Mouse (Mus musculus) hindbrain, postnatal 0 days (tissue): ENCODE measurements around the gene Slc4a4. TPM values are rescaled to one million over a fixed set of nuclear protein-coding genes. Genes with fewer than 3 reads are reported as not detected.
"Not testable (repeated sequence)": the region's sequence is repeated elsewhere in the genome, so short reads cannot be mapped to it uniquely, and the experiment has no call there.

Experiments used
- ATAC-seq: fragments of 200-750 bp; cut with Nextera tagmentation; 2 replicates; pipeline ENCODE4 v1.8.0; 2017; ENCODE audit warnings: mild to moderate bottlenecking, moderate TSS enrichment, moderate library complexity
- DNase-seq: peaks from one replicate; pipeline ENCODE4 v3.0.0-alpha.2; 2015; ENCODE audit warnings: low spot score
- H3K27ac ChIP-seq: fragments of 300-500 bp; sonication (generic); 2 replicates; pipeline ENCODE4 v1.5.1; 2014; ENCODE audit warnings: mild to moderate bottlenecking
- H3K27me3 ChIP-seq: fragments of 300-500 bp; sonication (generic); 2 replicates; pipeline ENCODE4 v1.6.1; 2014; ENCODE audit warnings: low read length, mixed read lengths; ENCODE audit not compliant: insufficient read depth
- H3K36me3 ChIP-seq: fragments of 300-500 bp; sonication (generic); 2 replicates; pipeline ENCODE4 v1.6.1; 2014; ENCODE audit warnings: low read length, mixed read lengths; ENCODE audit not compliant: insufficient read depth
- H3K4me1 ChIP-seq: fragments of 300-500 bp; sonication (generic); 2 replicates; pipeline ENCODE4 v1.6.1; 2014; ENCODE audit warnings: antibody characterized with exemption, low read length, mixed read lengths; ENCODE audit not compliant: insufficient read depth
- H3K4me2 ChIP-seq: fragments of 300-500 bp; sonication (generic); 2 replicates; pipeline ENCODE4 v1.6.1; 2014; ENCODE audit warnings: low read depth, mild to moderate bottlenecking, low read length, moderate library complexity, mixed read lengths
- H3K4me3 ChIP-seq: fragments of 300-500 bp; sonication (generic); 2 replicates; pipeline ENCODE4 v1.5.1; 2014; ENCODE audit warnings: low read length
- H3K9ac ChIP-seq: fragments of 300-500 bp; sonication (generic); replicated peaks from 2 replicates; pipeline ENCODE4 v1.6.1; 2014; ENCODE audit warnings: mild to moderate bottlenecking, low read length, moderate library complexity, mixed read lengths
- H3K9me3 ChIP-seq: fragments of 300-500 bp; sonication (generic); 2 replicates; pipeline ENCODE4 v1.6.1; 2016; ENCODE audit warnings: low read length, mixed read lengths
- CTCF ChIP-seq: IDR thresholded peaks from 2 replicates; pipeline ENCODE4 v1.5.1; 2016; ENCODE audit warnings: antibody characterized with exemption, control low read depth, low read depth
- WGBS: fragments of 180-500 bp; shearing (Covaris S2); extraction: QIAGEN DNeasy Blood & Tissue Kit; methylation state at CpG from one replicate; pipeline ENCODE4 v1.1.7; 2014; 5-methylcytosine and 5-hydroxymethylcytosine counted together
- polyA plus RNA-seq: library from polyadenylated mRNA; unstranded; fragments of >200 nt; fragmentation: Nextera tagmentation; extraction: Ambion mirVana; gene quantifications from 2 replicates; pipeline ENCODE4 v1.2.1, GENCODE M21; 2015
- total RNA-seq: library from RNA; depleted of rRNA; stranded (reverse); fragments of >200 nt; gene quantifications from 2 replicates; pipeline ENCODE4 v1.2.3, GENCODE M21; 2014

Gene Slc4a4
- total and polyA plus RNA-seq, 2 experiments from 2014 or later, result 31.1 to 68.8 TPM

DNA sequence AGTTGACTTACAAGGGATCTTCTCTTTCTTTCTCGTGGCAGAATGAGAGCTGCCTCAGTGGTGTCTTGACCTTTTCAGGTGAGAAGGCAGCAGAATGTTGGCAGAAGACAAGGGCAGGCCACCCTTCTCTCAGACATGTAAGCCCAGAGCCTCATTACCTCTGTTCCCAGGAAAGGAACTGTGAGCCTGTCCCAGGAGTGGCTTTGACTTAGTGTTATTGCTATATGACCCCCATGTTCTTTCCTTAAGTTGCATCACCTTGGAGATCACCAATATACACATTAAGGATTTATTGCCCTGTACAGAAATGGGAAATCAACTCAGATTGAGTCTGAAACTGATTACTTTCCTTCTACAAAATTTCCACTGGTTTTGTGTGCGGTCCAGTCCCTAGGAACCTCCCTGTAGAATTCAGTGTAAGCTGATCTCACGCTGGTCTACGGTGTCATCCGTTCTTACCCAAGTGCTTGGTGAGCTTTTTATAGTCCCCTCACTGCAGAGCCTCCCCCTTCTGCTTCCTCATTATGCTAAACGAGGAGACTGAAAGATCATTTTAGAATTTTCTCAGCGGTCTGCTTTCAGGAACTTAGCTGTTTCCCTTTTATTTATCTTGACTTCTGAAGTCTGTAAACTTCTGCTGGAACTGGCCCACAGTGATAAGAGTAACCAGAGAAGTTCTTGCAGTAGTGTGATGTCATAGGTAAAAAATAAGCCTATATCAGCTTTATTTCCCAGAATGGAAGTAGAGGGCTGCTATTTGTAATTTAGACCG lies 94.8 kb downstream of the Slc4a4 start:
- Histone ChIP-seq H3K27ac (peak overlapping the region; percentile 15; the same call in 1 of the 2 replicates), H3K9ac (no peak overlapping the region), H3K36me3 (no peaks in the 10 kb centered on the region), H3K9me3 (no peaks in the 10 kb centered on the region), H3K4me3 (no peak overlapping the region), H3K4me1 (no peaks in the 10 kb centered on the region), H3K27me3 (no peaks in the 10 kb centered on the region), H3K4me2 (no peak overlapping the region)
- 52% methylated on average over 8 of the region's 8 CpGs for whole genome bisulfite sequencing
- no peak for DNase-seq
- no peak for ATAC-seq
- no peak for TF ChIP-seq CTCF

DNA sequence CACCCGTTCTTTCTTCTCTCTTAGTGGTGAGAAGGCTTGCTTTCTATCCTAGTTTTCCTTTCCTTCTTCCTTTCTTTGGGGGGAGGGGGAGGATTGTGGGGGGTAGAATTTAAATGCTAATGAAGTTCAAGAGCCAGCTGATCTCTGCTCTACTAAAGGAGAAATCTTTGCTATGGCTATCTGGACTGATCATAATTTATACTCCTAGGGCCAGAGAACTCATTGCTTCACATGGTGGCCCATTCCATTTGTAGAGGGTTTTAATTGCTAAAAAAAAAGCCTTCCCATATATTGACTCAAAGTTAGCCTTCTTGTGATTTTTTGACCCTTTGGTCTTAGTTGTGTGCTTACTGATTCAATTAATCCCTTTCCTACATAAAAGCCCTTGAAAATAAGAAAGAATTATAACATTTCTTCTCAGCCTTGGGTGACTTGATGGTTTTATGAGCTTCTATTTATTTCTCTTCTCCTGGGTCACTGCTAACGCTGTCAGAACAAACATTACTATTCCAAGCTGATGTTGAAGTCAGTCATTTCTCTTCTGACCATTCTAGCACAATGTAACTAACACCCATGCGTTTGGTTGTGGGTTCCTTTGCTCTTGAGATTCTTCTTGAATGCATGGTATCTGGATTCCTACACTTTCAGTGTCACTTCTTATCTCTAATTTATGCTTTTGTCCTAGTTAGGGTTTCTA lies 95.6 kb downstream of the Slc4a4 start:
- DNase-seq, result no peak
- no peak for ATAC-seq
- Histone ChIP-seq H3K4me2 (no peak overlapping the region), H3K4me3 (no peak overlapping the region), H3K27ac (no peak overlapping the region), H3K27me3 (no peaks in the 10 kb centered on the region), H3K4me1 (no peaks in the 10 kb centered on the region), H3K9ac (no peak overlapping the region), H3K36me3 (no peaks in the 10 kb centered on the region), H3K9me3 (no peaks in the 10 kb centered on the region)
- no peak for TF ChIP-seq CTCF
- WGBS, result 77% methylated on average over 3 of the region's 3 CpGs

DNA sequence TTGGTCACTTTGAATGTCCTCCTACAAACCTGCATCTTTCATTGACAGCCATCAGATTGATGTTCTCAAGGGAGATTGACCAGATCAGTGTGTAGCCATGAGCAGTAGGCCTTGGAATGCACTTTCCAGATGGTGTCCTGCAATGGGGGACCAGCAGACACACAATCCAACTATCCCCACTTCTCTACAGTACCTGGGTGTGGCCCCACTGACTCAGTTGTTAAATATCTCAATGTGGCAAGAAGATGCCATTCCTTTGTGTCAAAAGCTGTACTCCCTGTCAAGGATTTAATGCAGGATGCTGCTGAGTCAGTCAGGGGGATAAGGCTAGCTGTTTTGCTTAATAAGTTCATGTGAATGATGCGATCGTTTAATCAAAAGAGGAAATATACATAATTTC lies 96.6 kb downstream of the Slc4a4 start:
- Histone ChIP-seq H3K4me1 (no peaks in the 10 kb centered on the region), H3K9me3 (no peaks in the 10 kb centered on the region), H3K27ac (no peak overlapping the region), H3K36me3 (no peaks in the 10 kb centered on the region), H3K27me3 (no peaks in the 10 kb centered on the region), H3K4me3 (no peak overlapping the region), H3K9ac (no peak overlapping the region), H3K4me2 (no peak overlapping the region)
- no peak for ATAC-seq
- 97% methylated on average over 2 of the region's 2 CpGs for WGBS
- TF ChIP-seq CTCF, result no peak
- no peak for DNase-seq

DNA sequence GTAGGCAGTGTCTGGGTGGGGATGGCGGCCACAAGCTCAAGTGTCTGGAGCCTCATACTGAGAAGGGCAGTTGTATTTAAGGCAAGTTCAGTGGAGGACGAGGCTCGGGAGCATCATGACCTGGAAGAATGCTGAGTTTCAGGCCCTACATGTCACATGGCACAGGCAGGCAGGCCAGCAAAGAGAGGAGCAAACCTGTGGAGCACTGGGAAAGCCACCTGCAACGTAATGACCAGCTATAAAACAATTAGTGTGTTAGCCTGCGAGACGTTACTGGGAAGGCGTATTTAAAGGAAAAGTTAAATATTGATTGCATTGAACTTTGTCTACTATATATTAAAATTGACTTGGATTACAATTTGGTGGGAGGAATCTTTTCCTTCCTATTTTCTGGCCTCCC lies 97.0 kb downstream of the Slc4a4 start:
- TF ChIP-seq CTCF, result no peak
- WGBS, result 91% methylated on average over 7 of the region's 7 CpGs
- Histone ChIP-seq H3K9ac (no peak overlapping the region), H3K4me2 (no peak overlapping the region), H3K27ac (no peak overlapping the region), H3K27me3 (no peaks in the 10 kb centered on the region), H3K4me1 (no peaks in the 10 kb centered on the region), H3K9me3 (no peaks in the 10 kb centered on the region), H3K4me3 (no peak overlapping the region), H3K36me3 (no peaks in the 10 kb centered on the region)
- no peak for DNase-seq
- no peak for ATAC-seq

DNA sequence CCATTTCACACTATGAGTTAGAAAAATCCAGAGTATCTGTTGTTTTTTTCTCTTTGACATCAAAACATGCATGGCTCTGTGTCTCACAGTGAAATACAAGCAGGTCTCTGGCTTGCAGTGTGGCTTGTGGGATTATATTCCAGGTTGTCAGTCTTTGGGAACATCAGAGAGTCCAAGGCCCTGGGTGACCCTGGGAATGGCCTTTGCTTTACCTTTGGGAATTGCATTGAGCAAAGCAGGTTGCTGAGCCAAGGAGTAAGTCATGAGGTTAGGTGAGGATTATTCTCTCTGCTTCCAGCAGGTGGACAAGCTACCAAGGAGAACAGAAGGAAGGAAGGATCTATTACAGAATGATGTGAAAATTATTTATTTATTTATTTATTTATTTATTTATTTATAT lies 102.4 kb downstream of the Slc4a4 start:
- Histone ChIP-seq H3K9ac (no peak overlapping the region), H3K4me1 (no peaks in the 10 kb centered on the region), H3K27me3 (no peaks in the 10 kb centered on the region), H3K27ac (no peak overlapping the region; the same call in 1 of the 2 replicates), H3K9me3 (no peaks in the 10 kb centered on the region), H3K4me3 (no peak overlapping the region), H3K4me2 (no peak overlapping the region), H3K36me3 (no peaks in the 10 kb centered on the region)
- ATAC-seq (no peak), DNase-seq (no peak)
- TF ChIP-seq CTCF, result no peak

DNA sequence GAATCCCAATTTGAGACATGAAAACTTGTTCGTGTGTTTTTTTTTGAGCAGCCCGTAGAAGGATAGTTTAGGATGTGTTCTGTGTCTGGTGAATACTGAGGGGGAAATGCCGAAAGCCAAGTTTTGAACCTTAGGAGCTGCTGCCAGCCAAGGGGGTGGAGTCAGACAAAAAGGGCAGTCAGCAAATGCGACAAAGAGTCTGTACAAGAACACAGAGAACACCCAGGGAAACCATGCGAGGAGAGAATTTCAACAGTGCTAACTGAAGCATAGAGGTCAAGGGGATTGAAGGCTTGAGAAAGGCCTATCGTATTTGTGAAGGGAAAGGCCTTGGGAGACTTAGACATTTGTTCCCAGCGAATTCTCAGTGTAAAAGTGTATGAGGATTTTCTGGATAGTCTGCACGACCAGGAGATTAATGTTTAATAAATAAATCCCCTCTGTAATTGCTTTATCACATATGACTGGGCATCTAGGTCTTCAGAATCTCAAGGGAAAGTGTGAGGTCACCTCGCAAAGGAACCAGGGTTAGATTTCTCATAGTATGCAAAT lies 103.7 kb downstream of the Slc4a4 start:
- no peak overlapping the region for H3K4me3 ChIP-seq
- DNase-seq (peak; percentile 66), ATAC-seq (peak; percentile 87)
- no peak for TF ChIP-seq CTCF
- peak overlapping the region; percentile 68; the same call in 1 of the 2 replicates for H3K27ac ChIP-seq
- no peaks in the 10 kb centered on the region for H3K9me3 ChIP-seq
- no peak overlapping the region for H3K4me2 ChIP-seq
- H3K36me3 ChIP-seq, result no peaks in the 10 kb centered on the region
- WGBS, result 50% methylated on average over 9 of the region's 9 CpGs
- H3K9ac ChIP-seq, result no peak overlapping the region
- H3K27me3 ChIP-seq, result no peaks in the 10 kb centered on the region
- no peaks in the 10 kb centered on the region for H3K4me1 ChIP-seq

DNA sequence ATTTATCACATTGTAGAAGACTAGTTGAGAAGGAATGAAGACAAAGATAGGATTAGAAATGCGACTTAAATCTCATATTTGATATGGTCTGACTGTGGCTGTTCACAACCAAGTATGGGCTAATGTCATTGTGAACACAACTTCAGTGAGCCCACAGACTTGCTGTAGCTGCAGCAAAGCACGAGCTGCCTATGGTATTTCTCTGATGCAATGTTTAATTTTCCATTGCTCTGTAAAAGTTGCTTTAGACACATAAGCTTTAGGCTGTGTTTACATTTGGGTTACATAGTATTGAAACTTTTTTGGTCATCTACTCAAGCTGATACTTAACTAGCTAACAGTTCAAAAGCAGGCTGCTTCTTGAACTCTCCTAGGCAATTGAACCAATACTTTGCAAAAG lies 104.7 kb downstream of the Slc4a4 start:
- not testable (repeated sequence) for H3K4me1 ChIP-seq, ATAC-seq, H3K27me3 ChIP-seq, H3K9me3 ChIP-seq, H3K36me3 ChIP-seq, H3K4me2 ChIP-seq, DNase-seq, H3K4me3 ChIP-seq, H3K9ac ChIP-seq, H3K27ac ChIP-seq
- WGBS, result 92% methylated on average over 2 of the region's 2 CpGs
